Mouse (Mus musculus) urinary bladder, postnatal 36 days (tissue): ENCODE data around the gene Lrfn4.

ENCODE experiments used
- DNase-seq, 2 experiments: peaks; one replicate each; pipeline ENCODE4 v3.0.0; 2022; ENCODE audit warnings: low spot score in 2 of 2, mixed read lengths in 1 of 2

The Lrfn4 gene

DNA sequence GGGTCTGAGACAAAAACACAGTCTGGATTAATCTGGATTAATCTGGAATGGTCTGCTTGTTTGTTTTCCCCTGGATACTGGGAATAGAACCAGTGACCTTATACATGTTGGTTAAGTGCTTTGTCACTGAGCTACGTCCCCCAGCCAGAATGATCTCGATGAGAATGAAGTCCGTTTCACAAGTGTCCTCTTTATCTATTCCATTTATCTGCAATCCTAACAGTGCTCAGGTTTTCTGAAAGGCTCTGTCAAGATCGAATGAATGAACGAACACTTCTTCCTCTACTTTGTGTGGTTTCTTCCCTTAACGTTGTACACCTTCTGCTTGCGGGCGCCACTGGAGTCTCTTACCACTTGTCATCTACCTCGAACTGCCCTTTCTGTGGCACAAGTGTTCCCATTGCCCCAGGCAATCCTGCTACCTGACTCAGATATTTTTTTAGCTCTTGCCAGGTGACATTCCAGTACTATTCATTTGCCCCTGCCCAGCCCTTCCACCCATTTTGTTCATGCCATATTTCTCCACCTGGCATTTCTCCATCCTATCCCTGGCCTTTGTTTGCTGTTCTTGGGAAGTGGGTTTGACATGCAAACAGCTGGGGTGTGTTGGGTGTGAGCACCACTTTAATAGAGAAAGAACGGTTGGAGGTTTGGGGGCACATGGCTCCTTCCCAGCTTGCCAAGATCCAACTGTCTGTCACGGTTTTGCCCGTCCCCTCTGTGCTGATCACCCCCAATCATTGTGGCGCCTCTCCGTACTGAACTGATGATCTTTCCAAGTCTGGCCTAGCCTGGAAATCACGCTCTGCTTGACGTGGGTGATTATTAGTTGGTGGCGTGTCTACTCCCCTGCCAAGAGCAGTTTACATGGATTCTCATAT is 45.9 kb downstream of the Lrfn4 start:
- no peak for DNase-seq

DNA sequence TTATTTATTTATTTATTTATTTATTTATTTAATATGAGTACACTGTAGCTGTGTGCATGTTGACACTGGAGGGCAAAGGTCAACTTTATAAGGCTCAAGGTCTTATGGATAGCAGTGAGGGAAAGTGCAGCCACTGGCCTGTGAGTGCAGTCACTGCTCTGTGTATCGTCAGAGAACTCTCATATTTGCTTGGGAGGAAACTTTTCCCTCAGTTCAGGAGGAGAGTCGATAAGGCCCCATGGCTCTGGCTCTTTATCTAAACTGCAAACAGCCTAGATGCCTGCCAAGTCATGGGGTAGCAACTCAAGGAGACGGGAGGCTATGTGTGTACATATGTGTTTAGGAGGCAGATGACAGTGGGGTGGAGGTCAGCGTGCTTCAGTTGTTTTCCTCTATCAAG is 46.6 kb downstream of the Lrfn4 start:
- DNase-seq = no peak

DNA sequence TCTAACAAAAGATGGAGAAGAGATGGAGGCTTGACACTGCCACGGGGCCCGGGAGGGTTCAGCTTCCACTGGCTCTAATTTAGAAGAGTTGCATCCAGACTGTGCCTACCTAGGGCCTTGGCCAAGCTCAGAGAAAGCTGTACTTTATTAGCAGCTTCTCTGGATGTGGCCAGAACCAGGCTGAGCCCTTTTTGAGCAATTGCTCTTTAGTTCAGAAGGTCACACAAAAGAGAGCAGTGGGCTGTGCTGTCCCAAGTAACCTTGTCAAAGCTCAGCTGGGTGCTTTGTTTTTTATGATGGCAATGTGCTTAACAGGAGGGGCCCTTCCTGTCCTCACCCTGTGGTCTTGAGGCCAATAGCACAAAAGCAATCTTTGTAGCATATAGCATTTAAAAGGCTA is 47.8 kb downstream of the Lrfn4 start:
- no peak for DNase-seq

DNA sequence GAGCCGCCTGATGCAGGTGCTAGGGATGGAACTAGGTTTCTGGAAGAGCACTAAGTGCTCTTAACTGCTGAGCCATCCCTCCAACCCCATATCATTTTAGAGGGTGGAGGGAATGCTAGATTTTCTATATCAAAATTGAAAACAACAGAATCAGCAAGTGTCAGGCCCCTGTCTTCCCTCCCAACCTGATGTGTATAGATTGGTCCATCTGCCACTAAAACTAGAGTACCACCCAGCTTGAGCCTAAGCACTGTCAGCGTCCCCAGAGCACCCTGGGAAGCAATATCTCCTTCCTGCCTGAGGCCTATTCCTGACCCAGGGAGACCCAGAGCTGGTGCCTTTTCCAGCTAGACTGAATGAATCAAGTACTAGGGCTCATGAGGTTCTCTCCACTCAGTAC is 48.6 kb downstream of the Lrfn4 start:
- DNase-seq = no peak

DNA sequence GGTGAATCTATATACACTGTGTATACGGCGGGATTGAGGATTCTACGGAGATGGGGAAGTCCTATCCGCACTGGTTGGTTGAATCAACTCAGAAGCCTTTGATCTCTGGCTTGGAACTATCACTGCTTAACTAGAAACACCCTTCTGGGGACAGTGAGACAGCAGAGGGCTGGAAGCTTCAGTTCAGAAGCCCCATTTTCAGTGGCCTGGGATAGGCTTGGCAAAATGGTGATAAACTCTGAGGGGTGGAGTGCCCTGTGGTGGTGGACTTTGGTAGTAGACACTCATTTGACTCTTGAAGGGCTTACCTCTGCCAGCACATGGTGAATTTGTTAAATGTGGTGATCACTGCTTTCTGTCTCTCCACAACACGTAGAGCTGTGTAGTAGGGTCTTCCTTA is 49.8 kb downstream of the Lrfn4 start:
- no peak for DNase-seq
